Mouse (Mus musculus) thymus, adult 2 months (tissue): Measurements from ENCODE around the gene Msrb1. TPM values are rescaled to one million over a fixed set of nuclear protein-coding genes. Genes with fewer than 3 reads are reported as not detected.

Experiments
- DNase-seq: peaks from one replicate; pipeline ENCODE4 v3.0.0; 2021
- H3K27ac ChIP-seq: fragments of 200-500 bp; 2 replicates; pipeline ENCODE4 v1.5.1; 2012; ENCODE audit warnings: low read length, control low read depth; ENCODE audit not compliant: control insufficient read depth, insufficient read depth
- H3K27me3 ChIP-seq: fragments of 200-500 bp; 2 replicates; pipeline ENCODE4 v1.6.1; 2012; ENCODE audit warnings: mild to moderate bottlenecking, low read length, moderate library complexity, mixed read lengths; ENCODE audit not compliant: control insufficient read depth, insufficient read depth
- H3K36me3 ChIP-seq: fragments of 200-500 bp; 2 replicates; pipeline ENCODE4 v1.6.1; 2012; ENCODE audit warnings: mild to moderate bottlenecking, low read length, moderate library complexity; ENCODE audit not compliant: control insufficient read depth, insufficient read depth
- H3K4me1 ChIP-seq: fragments of 200-500 bp; replicated peaks from 2 replicates; pipeline ENCODE4 v1.6.1; 2012; ENCODE audit warnings: low read length; ENCODE audit not compliant: control insufficient read depth, insufficient read depth
- H3K4me3 ChIP-seq: fragments of 200-500 bp; 2 replicates; pipeline ENCODE4 v1.5.1; 2012; ENCODE audit warnings: mild to moderate bottlenecking, low read length, control low read depth, moderate library complexity; ENCODE audit not compliant: control insufficient read depth, insufficient read depth
- CTCF ChIP-seq: fragments of 200-500 bp; IDR thresholded peaks from 2 replicates; pipeline ENCODE4 v1.5.1; 2012; ENCODE audit warnings: mild to moderate bottlenecking, control low read depth, low read length, moderate library complexity, borderline replicate concordance; ENCODE audit not compliant: control insufficient read depth, poor library complexity, insufficient read depth; ENCODE audit errors: extremely low read depth
- POLR2A ChIP-seq: fragments of 200-500 bp; IDR thresholded peaks from 2 replicates; pipeline ENCODE4 v1.6.1; 2012; ENCODE audit warnings: mild to moderate bottlenecking, low read length, control low read depth, moderate library complexity; ENCODE audit not compliant: control insufficient read depth, poor library complexity, insufficient read depth; ENCODE audit errors: extremely low read depth
- WGBS: fragments of 180-500 bp; shearing (Covaris S2); methylation state at CpG from one replicate; pipeline ENCODE4 v1.1.7; 2018; 5-methylcytosine and 5-hydroxymethylcytosine counted together
- polyA plus RNA-seq: library from polyadenylated mRNA; depleted of rRNA; stranded (reverse); fragments of >200 nt; gene quantifications from 2 replicates; pipeline ENCODE4 v1.2.3, GENCODE M21; 2012

Gene Msrb1
- polyA plus RNA-seq, 1 experiment, result 91.5 TPM

DNA sequence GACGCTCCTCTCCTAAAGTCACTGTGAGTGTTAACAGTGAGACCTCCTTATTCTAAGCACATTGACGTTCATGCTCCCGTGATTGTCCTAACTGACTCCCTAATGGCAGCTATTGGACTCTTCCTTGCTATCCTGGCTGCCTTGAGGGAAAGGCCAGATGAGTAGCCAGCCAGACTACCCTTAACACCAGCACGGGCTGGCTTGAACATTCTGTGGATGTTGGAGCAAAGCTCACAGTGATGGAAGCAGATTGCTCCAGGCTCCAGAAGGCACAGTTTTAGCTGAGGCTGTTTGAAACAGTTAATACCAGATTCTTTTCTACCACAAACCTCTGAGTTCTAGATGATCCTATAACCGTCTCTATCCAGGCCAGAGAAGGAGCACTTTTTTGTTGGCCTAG, 7.5 kb downstream of the Msrb1 start:
- H3K27me3 ChIP-seq, result no peaks in the 10 kb centered on the region
- H3K27ac ChIP-seq, result no peak overlapping the region
- H3K36me3 ChIP-seq, result no peaks in the 10 kb centered on the region; the same call in 1 of the 2 replicates
- no peaks in the 10 kb centered on the region for H3K4me1 ChIP-seq
- 89% methylated on average over 5 of the region's 5 CpGs for whole genome bisulfite sequencing
- no peak for DNase-seq
- no peak overlapping the region for H3K4me3 ChIP-seq
- TF ChIP-seq POLR2A, result no peak
- no peak for TF ChIP-seq CTCF

DNA sequence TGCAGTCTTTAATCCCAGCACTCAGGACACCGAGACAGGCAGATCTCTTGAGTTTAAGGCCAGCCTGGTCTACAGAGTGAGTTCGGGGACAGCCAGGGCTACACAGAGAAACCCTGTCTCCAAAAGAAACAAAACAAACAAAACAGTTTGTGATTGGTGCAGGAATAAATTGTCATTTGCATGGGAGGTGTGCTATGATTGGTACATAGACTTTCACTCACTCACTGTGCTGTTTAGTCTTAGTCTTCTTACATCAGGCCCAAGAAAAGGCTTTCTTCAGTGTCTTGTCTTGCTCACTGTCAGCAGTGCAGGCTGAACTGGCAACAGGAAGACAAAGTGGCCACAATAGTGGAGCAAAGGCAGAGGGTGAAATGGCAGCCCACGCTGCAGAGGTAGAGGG, 7.9 kb downstream of the Msrb1 start:
- TF ChIP-seq CTCF, result no peak
- no peak for TF ChIP-seq POLR2A

DNA sequence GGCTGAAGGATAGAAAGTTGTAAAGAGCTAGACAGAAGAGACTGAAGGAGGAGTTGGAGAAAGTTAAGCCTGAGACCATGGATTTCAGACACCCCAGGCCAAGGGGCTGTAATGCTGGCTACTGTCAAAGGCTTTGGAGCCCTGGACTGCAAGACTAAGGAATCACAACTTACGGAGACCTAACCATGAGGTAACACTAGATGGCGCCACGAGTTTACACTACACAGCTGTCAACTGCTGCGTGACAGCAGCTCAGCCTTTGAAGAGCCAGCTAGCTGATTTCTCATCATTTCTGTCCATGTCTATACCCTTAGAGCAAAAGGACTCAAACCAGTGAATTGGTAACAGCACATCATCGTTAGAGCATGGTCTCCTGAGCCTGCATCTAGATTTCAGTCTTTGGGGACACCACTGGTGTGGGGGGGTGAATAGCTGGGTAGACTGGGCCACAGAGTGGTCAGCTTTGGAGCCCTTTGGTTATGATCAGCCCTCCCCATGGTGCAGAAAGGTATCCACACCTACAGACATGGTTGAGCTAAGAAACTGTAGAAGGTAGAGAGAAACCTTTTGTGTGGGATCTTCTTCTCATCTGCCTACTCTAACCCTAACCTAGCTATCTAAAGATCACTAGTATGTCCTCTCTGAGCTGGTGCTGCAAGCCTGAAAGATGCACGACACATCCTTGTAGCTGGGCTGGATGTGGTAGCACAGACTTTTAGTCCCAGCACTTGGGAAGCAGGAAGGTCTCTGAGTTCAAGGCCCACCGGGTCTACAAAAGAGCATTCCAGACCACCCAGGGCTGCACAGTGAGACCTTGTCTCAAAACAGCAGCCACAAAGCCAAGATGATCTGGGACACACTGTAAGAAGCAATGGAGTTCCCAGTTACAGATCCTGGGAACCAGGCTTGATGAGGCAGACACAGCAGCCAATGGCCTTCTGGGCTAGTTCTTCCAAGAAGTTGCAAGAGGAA, 9.4 kb downstream of the Msrb1 start:
- no peak for TF ChIP-seq CTCF
- TF ChIP-seq POLR2A, result no peak
- peak; percentile 78 for DNase-seq
- no peak overlapping the region for H3K4me3 ChIP-seq
- H3K27me3 ChIP-seq, result peaks cover 4% of the 10 kb centered on the region; the same call in 1 of the 2 replicates
- WGBS, result 26% methylated on average over 7 of the region's 7 CpGs
- H3K4me1 ChIP-seq, result no peaks in the 10 kb centered on the region
- no peak overlapping the region for H3K27ac ChIP-seq
- no peaks in the 10 kb centered on the region for H3K36me3 ChIP-seq

More for the DNA sequence above, 7.9 kb downstream of the Msrb1 start:
- no peak overlapping the region for H3K4me3 ChIP-seq
- H3K36me3 ChIP-seq, result no peaks in the 10 kb centered on the region; the same call in 1 of the 2 replicates
- WGBS, result 82% methylated on average over 3 of the region's 3 CpGs
- no peak overlapping the region for H3K27ac ChIP-seq
- H3K27me3 ChIP-seq, result no peaks in the 10 kb centered on the region
- H3K4me1 ChIP-seq, result no peaks in the 10 kb centered on the region
- DNase-seq, result no peak

DNA sequence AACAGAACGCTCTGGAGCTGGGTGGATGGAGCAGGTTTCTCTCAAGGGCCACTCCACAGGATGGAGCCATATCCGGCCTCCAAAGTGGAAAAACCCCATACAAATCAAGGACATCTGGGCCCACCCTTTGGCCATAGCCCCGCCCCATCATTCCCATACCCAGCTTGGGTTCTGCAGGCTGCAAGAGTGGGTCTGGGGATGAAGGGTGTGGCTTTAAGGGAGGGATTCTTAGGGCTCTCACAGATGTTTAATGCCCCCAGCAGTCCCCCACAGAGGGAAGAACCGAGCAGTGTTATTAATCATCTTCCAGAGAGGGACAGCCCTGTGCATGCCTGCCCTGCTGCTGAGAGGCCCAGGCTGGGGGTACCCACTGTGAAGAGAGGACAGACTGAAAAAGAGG, 10.5 kb downstream of the Msrb1 start:
- DNase-seq, result no peak
- Histone ChIP-seq H3K4me1 (no peaks in the 10 kb centered on the region), H3K27me3 (peaks cover 7% of the 10 kb centered on the region; the same call in 1 of the 2 replicates), H3K36me3 (no peaks in the 10 kb centered on the region), H3K27ac (no peak overlapping the region), H3K4me3 (no peak overlapping the region)
- WGBS, result 79% methylated on average over 4 of the region's 4 CpGs
- no peak for TF ChIP-seq POLR2A
- no peak for TF ChIP-seq CTCF

DNA sequence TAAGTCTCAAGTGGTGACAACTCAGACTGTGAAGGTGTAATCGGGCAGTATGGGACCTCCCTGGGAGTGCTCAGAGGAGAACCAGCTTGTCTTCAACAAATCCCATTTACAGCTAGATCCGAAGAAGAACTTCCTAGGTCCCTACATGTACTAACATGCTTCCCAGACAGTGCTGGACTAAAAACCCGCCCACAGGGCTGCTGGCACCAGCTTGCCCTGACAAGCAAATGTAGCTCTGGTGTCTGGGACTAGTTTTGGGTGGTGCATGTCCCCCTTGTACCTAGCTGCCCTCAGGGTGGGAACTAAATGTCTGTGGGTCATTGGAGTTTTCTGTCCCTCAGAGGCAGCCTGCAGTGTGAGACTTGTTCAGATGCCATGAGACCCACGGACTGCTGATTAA, 15.1 kb downstream of the Msrb1 start:
- Histone ChIP-seq H3K4me1 (peaks cover 11% of the 10 kb centered on the region), H3K27ac (no peak overlapping the region), H3K4me3 (no peak overlapping the region), H3K27me3 (peaks cover 21% of the 10 kb centered on the region; the same call in 1 of the 2 replicates), H3K36me3 (no peaks in the 10 kb centered on the region)
- no peak for DNase-seq
- TF ChIP-seq POLR2A (no peak), CTCF (no peak)
- WGBS, result 36% methylated on average over 4 of the region's 4 CpGs

DNA sequence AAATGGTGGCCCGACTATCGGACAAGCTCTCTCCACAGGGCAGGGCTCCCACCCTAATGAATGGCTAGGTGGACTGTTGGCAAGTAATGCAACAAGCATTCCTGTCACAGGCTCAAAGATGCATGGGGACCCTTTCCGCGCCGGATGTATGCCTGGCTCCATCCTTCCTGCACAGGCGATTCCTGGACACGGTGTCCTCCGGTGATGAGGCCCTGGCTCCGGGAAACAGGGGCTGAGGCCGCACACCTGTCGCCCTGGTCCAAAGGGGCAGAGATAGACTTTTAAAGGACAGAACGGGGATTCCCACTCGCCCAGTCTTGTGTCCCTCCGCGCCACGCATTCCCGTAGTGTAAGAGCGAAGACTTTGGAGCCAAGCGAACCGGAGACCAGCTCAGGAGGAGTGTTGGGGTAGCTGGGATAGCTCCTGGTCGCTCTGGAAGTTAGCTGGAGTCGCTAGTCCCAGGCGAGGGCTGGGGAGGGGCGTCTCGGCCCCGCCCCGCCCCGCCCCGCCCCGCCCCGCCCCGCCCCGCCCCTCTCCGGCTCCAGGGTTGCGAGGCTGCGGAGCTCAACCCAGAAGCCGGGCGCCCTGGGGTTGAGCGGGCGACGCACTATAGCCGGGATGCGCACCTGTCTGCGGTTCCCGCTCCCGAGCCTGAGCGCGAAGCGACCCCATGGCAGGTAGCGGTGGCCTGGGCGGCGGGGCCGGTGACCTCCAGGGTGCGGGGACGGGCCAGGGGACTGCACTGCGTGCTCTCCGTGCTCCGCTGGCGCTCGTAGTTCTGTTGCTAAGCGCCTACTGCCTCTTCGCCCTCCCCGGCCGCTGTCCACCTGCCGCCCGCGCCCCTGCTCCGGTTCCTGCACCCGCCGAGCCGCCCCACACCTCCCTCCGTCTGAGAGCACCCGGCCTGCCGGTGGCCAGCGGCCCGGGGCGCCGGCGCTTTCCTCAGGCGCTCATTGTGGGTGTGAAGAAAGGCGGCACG, 16.3 kb downstream of the Msrb1 start, which contains the start of gene Hs3st6:
Hs3st6 (plus strand) TSS at position 574 of the 980 bp plus-strand sequence.
- H3K27ac ChIP-seq, result no peak within 1 kb of the TSS
- peak; percentile 17 for DNase-seq
- no peaks in the 10 kb centered on the region for H3K36me3 ChIP-seq
- peak within 1 kb of the TSS; percentile 36 for H3K4me3 ChIP-seq
- TF ChIP-seq CTCF (no peak), POLR2A (no peak)
- 2% methylated on average over 79 of the region's 82 CpGs for WGBS
- peaks cover 11% of the 10 kb centered on the region for H3K4me1 ChIP-seq
- H3K27me3 ChIP-seq, result peaks cover 21% of the 10 kb centered on the region; the same call in 1 of the 2 replicates
